Mouse (Mus musculus): ENCODE results near the gene Ldlrap1. TPM values are rescaled to one million over a fixed set of nuclear protein-coding genes. Genes with fewer than 3 reads are reported as not detected.

Gene Ldlrap1
- total RNA-seq, 2 experiments from 2014 or later: 21.6 to 22.4 TPM

- no peak for DNase-seq
Measured at GRCm38 (mm10) chr4:134750825-134751224, 17.0 kb downstream of the Ldlrap1 start.

- no peak for DNase-seq
Measured at GRCm38 (mm10) chr4:134750263-134750662, 17.6 kb downstream of the Ldlrap1 start.

GRCm38 (mm10) chr4:134749301-134750030 is 18.4 kb downstream of the Ldlrap1 start:
- no peak for DNase-seq

- no peak for DNase-seq
Measured at GRCm38 (mm10) chr4:134745900-134746661, 21.7 kb downstream of the Ldlrap1 start.

GRCm38 (mm10) chr4:134743881-134744633 is 23.8 kb downstream of the Ldlrap1 start:
- no peak for DNase-seq

GRCm38 (mm10) chr4:134741949-134742348 is 25.9 kb downstream of the Ldlrap1 start:
- no peak for DNase-seq

GRCm38 (mm10) chr4:134740186-134740585 is 27.6 kb downstream of the Ldlrap1 start:
- DNase-seq: no peak

- no peak for DNase-seq
Measured at GRCm38 (mm10) chr4:134739530-134739929, 28.3 kb downstream of the Ldlrap1 start.

- no peak for DNase-seq
Measured at GRCm38 (mm10) chr4:134737365-134737910, 30.4 kb downstream of the Ldlrap1 start.

GRCm38 (mm10) chr4:134736147-134736546 is 31.7 kb downstream of the Ldlrap1 start:
- no peak for DNase-seq

GRCm38 (mm10) chr4:134734629-134735081 is 33.2 kb downstream of the Ldlrap1 start:
- DNase-seq: peak; percentile 59

GRCm38 (mm10) chr4:134734038-134734628 is 33.7 kb downstream of the Ldlrap1 start:
- peak; percentile 82 for DNase-seq

GRCm38 (mm10) chr4:134733371-134733770 is 34.5 kb downstream of the Ldlrap1 start:
- no peak for DNase-seq

GRCm38 (mm10) chr4:134730106-134730505 is 37.7 kb downstream of the Ldlrap1 start:
- DNase-seq: peak; percentile 51

GRCm38 (mm10) chr4:134725735-134726345 is 42.0 kb downstream of the Ldlrap1 start:
- peak; percentile 30 for DNase-seq

GRCm38 (mm10) chr4:134724974-134725373 is 42.9 kb downstream of the Ldlrap1 start:
- DNase-seq: no peak

- no peak for DNase-seq
Measured at GRCm38 (mm10) chr4:134723251-134723650, 44.6 kb downstream of the Ldlrap1 start.

- no peak for DNase-seq
Measured at GRCm38 (mm10) chr4:134721076-134721475, 46.7 kb downstream of the Ldlrap1 start.

GRCm38 (mm10) chr4:134720371-134720770 is 47.5 kb downstream of the Ldlrap1 start:
- DNase-seq: no peak

GRCm38 (mm10) chr4:134719489-134719888 is 48.3 kb downstream of the Ldlrap1 start:
- DNase-seq: no peak

- peak; percentile 91 for DNase-seq
Measured at GRCm38 (mm10) chr4:134713937-134714336, 53.9 kb downstream of the Ldlrap1 start.

GRCm38 (mm10) chr4:134705311-134705710 is 62.5 kb downstream of the Ldlrap1 start:
- no peak for DNase-seq

Measured in heart, postnatal 4 days (tissue).